Mouse (Mus musculus): ENCODE results near the gene BC004004. TPM values are rescaled to one million over a fixed set of nuclear protein-coding genes. Genes with fewer than 3 reads are reported as not detected.
A peak's percentile ranks its signal among the peaks of the same experiment; 100 is the strongest.

Gene BC004004
- total RNA-seq, 2 experiments from 2014 or later: 112 to 130 TPM

DNA sequence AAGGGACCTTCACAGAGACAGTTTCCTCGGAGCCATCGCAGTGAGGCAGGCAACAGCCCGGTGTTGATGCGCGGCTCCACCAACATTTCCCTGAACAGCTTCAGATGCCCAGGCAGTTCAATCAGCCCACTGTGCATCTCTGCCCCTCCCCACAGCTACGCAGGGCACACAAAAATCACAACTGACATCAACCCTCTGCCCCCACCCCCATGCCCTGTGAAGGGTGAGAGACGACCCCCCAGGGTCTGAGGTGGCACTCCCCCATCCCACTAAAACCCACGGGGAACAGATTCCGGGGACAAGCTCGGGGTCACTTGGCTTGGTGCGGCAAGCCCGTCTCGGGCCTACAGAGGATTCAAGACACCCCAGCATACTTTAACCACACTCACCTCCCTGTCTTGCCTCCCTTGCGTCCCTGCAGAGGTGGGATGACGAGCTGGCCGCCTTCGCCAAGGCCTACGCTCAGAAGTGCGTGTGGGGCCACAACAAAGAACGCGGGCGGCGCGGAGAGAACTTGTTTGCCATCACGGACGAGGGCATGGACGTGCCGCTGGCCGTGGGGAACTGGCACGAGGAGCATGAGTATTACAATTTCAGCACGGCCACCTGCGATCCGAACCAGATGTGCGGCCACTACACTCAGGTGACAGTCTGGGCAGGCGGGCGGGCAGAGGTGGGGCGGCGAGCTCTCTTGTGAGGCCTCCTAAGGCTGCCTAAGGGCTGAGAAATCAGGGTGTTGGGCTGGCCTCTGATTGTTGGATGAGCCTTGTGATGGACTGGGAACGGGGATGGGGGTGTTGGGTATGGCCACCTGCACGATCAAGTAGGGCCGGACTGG lies 53.4 kb downstream of the BC004004 start:
- no peak for DNase-seq

DNA sequence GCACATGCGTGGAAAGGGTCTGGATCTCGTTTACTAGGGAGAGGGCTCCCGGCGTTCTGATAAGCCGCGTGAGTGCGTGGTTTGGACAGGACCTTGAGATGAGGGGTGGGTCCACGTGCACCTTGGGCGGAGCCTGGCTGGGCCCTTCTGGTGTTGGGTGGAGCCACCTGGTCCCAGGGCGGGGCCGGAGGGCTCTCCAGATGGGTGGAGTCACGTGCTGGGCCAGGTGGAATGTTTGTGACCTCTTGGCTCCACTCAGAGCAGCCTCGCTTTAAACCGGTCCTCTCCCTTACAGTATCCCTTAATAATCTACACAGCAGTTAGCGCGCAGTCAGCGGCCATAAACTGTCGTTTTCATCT lies 54.0 kb downstream of the BC004004 start:
- no peak for DNase-seq

DNA sequence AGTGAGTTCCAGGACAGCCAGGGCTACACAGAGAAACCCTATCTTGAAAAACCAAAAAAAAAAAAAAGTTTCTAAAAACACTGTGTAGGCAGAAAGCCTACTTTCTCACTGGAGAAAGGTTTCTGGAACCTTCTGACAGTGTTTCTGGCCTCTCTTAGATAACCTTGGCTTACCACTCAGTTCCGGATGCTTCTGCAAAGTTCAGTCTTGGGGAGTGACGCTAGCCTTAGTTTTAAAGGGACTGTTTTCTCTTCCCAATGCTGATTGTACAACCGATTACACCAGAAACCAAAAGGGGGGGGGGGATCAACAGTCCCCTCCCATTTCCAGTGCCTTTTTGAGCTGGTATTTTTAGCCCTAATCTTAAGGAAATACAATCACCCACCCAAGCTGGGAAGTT lies 55.0 kb downstream of the BC004004 start:
- DNase-seq: no peak

DNA sequence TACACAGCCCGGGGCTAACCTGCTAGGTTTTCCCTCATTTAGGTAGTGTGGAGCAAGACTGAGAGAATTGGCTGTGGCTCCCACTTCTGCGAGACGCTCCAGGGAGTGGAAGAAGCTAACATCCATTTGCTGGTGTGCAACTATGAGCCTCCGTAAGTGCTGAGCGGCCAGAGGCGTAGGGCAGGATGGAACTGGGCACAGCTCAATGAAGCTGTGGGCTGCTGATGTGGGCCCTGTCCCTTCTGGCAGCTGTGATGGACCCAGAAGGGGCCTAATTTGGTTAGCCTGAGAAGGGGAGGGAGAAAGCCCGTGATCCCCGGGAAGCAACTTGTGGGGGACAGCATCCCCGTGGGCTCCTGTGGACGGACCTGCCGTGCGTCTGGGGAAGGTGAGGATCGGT lies 57.2 kb downstream of the BC004004 start:
- no peak for DNase-seq

DNA sequence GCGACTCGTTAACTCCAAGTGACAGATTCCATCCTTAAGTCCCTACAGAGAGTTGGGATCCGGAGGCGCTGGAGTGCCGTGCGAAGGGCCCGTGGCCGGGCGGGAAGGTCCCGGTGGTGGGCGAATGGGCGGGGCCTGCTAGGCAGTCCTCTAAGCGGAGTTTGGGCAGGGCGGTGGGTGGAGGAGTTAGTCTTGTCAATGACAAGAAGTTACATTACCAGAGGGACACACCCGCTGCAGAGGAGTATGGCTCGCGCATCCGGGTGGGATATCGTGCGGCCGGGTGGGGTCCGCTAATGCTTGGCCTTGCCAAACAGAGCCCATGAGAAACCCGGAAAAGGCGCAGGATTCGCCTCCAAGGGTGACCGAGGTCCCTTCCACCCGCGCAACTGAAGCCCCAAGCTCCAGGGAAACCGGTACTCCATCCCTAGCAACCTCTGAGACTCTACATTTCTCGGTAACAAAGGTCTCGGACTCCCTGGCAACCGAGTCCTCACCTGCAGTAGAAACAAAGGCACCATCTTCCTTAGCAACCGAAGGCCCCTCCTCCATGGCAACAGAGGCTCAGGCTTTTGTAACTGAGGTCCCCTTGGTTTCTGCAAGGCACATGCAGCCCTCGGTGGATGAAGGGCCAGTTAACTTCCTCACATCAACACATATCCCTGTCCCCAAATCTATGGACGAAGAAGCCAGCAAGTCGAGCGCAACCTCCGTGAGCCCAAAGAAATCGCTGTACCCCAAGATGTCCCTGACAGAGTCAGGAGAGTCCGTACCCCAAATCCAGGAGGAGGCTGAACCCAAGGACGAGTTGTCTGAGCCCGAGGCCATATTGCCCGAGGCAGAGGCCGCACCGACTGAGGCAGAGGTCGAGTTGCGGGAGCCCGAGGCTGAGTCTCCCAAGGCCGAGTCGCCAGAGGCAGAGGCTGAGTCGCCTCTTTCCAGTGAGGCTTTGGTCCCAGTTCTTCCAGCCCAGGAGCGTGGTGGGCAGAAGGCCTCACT lies 58.2 kb downstream of the BC004004 start:
- DNase-seq: no peak

DNA sequence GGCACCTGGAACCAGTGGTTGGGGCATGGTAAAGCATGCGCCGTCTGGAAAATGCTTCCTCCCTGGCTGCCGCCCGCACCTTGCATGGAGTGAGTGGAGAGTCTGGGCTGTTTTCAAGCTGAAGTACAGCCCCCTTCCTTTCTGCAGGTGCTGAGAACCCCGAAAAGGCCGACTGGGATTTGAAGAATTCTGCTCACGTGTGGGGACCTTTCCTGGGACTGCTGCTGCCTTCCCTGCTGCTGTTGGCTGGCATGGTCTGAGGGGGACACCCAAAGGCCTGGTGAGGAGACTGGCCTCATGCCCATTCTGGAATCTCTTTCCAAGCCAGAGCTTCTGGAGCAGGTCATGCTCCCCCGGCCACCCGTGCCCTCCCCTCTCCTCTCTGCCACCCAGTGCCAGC lies 59.1 kb downstream of the BC004004 start:
- DNase-seq: no peak

DNA sequence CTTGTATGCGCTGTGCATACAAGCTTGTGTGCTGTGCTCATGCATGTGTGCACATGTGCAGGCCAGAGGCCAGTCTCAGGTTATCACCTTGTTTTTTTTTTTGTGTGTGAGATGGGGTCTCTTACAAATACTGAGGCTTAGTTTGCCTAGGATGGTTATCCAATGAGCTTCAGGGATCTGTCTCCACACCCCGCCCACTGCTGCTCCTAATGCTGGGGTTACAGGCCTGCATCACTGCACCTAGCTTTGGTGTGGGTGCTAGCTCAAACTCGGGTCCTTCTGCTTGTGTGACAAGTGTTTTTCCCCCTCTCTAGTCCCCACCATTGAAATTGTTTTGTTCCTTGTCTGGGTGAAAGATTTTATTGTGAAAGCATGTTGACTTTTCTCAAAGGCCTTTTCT lies 61.6 kb downstream of the BC004004 start:
- no peak for DNase-seq

DNA sequence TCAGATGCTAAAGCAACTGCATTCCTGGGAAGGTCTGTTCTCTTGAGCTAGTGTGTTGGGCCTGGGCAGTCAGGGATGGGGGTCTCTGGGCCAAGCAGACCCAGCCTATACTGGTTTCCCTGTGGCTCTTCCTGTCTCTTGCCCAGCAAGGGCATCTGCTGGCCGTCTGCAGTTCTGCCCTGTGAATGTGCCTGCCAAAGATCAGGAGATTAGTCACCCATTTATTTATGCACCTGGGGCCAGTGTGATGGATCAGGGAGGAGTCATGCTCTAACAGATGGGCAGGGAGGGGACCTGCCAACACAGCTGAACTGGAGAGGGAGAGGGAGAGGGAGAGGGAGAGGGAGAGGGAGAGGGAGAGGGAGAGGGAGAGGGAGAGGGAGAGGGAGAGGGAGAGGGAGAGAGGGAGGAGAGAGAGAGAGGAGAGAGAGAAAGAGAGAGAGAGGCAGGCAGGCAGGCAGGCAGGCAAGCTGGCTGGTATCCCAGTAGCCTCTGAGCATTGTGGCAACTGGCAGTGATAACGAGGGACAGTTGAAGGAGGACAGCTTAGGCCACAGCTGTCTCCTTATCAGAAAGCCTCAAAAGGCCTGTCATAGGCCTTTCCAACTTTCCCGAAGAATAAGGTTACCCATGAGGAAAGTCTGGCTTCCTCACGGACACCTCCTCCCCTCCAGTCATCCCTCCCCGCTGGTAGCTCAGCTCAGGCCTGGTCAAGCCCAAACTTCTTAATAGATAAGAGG lies 62.3 kb downstream of the BC004004 start:
- DNase-seq: peak in 1 of 2 experiments; percentile 50

DNA sequence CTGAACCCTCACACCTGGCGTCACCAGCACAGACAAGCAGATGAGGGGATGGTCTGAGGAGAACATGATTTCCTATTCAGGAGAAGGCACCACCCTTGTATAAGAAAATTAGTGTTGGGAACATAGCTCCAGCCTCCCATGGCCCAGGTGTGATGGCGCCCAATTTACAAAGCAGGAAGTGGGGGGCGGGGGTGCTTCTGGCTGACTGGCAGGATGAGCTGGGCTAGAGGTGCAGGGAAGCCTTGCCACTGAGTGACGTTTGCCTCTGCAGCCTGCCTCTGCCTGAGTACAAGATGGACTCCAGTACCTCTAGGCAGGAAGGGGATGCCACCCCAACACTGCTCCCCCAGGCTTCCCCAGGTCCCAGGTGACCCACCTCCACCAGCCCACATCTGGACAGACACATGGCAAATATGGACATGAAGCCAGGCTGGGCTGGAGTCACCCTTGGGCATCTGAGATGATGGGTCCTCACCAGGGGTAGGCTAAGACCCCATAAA lies 63.6 kb downstream of the BC004004 start:
- no peak for DNase-seq

DNA sequence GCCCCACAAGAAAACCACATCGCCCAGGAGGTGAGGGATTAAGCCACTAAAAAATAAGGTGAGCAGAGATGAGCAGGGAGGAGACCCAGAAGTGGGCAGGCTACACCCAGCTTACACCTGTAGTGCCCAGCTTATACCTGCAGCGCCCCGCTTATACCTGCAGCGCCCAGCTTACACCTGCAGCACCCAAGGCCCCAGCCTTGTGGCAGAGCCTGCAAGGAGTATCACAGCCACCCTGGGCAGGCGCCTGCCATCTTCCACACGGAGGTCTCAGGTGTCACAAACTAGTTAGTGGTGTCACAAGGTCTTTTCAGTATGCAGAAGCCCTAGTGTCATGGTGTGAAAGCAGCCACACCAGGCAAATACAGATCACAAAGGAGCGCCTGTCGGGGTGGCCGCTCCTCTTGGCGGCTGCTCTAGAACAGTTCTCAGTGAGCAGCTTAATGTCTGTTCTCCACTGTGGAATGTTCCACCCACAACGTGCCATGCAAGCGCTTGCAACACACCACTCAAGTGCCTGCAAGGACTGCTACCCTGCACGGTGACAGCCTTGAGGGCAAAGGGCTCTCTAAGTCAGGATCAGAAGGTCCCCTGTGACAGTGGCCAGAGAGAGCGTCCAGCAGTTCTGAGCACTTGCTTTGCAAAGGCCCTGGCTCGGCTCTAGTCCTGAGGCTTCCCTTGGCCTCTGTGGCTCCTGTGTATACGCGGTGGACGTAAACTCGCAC lies 67.8 kb downstream of the BC004004 start:
- no peak for DNase-seq

DNA sequence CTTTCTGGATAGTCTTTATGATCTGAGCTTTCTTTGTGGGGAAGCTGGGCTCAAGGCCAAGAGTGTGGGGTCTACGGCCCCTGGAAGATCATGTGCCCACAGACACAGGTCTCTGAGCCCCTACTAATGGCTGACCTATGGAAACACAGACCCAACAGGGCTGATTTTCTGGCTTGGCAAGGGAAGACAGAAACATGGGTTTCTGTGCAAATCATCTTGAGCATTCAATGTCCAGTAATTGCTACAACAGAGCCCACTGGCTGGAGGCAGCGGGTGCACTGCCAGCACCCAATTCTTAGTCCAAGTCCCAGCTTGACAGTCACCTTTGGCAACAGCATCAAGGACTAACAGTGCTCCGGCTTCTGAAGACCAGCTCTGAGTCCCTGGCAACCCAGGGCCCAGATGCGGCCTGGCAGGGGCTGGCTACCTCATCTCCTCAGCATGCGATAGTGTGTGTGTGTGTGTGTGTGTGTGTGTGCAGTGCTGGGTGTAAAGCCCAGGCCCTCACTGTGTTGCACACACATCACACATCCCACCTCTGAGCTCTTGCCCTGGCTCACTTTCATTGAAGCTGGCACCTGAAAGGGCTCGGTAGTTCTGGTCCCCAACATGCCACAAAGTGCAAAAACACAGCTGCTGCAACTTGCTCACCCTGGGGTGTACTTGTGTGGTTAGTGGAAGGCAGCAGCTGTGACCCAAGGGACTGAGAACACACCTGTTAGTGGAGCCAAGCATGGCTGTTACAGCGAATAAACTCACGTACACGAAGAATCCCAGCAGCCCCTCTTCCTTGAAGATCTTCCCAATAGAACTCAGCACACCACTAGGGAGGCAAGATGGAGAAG lies 69.6 kb downstream of the BC004004 start:
- DNase-seq: no peak

DNA sequence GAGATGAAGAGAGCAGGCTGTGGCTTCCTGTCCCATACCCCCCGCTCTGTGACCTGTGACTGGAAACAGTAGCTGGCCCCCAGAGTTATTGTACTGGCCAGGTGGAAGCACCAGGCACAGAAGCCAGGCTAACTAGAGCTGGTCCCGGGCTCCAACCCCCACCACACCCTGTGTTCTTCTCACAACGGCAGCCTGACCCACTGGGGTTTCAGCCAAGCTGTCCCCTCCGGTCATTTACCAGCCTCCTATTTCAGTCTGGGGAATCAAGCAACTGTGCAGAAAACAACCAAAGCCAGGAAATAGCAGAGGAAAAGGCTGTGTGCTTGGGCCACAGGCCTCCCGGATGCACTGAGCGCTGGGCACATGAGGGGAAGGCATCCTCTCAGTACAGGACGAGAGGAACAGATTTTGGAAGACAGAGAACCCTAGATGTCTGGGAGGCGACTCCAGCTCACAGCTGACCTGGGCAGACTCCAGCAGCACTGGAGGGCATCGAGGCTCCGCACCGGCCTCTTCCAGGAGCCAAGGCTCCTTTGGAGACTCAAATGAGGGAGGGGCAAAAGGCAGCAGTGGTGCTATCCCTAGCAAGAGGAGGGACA lies 70.7 kb downstream of the BC004004 start:
- peak; percentile 29 to 56 for DNase-seq

DNA sequence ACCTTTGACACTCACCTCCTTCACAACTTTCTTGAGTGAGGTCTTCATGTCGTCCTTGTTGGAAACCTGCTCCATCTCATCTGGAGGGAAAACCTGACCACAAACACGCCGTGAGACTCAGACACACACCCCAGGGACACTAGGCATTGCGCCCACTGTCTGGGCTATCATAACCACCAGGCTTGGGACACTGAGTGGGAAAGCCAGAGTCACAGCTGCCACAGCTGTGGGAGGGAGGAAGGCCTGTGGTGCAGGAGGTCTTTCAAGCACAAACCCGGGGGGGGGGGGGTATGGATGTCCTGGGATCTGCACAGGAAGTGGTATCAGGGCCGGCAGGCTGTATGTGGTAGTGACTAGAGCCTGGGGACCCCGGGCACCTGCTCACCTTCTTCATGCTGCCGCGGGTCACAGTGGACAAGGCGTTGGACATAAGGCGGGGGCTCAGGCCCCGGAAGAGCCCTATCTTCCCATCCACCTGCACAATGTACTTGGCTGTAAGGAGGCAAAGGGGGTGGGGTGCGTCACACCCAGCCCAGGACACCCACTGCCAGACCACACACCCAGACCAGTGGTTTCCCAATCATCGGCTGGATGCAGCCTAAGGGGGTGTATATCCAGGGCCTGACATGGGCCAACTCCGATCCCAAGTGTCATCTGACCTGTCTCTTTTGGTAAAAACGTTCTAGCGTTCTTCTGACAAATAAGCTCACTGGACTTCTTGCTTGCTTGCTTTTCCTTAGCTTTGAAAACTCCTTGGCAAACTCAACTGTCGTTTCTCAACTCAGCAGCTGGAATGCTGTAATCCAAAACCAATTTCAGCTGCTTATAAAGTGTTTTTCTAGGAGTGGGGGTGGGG lies 72.0 kb downstream of the BC004004 start:
- DNase-seq: no peak

DNA sequence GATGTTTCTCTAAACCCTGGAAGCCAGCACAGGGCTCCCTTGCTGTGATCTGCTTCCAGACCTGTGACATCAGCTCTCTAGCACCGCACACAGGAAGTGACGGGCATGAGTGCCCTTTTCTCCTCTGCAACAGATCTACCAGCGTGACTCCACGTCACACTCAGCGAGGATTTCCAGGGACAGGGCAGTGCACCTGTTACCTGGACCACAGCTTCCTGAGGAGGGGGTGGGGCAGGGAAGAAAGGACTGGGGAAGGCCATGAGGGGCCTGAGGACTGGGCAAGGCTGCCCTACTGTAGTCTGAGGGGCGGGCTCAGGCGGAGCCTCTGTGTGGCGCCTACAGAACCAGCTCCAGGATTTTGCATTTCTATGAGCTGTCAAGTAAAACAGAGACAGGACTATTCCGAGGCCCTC lies 73.0 kb downstream of the BC004004 start:
- DNase-seq: peak; percentile 52 to 56

DNA sequence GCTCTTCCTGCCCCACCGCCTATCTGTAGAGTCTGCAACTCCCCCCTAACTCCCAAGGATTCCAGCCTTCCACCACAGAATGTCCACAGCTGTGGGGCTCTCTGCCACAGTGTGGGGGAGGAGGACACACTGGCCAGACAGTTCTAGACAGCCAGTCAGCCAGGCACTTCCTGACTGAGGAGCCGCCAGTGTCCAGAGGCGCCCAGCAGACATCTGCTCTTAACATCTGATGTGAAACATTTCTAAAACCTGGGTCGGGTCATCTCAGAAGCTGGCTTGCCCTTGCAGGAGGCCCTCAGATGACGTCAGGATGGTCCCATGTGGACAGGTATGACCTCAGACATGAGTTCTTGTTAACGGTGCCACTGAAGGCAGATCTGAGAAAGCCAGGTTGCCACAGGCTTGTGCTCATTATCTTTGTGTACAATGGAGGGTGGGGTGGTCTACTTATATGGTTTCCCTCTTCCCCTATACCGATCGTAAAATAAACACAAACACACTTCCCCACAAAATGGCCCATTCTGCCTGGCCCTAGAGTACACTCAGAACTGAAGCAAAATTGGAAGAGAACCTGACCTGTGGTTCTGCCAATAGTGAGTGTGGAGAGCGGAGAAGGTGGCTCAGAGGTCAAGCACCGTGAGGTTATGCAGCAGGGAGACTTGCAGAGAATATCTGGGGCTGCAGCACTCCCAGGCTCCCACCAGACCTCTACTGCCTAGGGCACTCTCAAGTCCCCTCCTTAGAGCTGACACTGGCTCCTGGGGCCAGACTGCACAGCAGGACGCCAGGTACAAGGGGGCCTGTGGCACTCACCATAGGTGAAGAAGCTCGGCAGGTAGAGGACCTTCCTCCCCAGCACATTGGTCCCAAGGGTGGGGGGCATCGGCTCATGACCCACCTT lies 73.7 kb downstream of the BC004004 start:
- DNase-seq: peak; percentile 37 to 41

DNA sequence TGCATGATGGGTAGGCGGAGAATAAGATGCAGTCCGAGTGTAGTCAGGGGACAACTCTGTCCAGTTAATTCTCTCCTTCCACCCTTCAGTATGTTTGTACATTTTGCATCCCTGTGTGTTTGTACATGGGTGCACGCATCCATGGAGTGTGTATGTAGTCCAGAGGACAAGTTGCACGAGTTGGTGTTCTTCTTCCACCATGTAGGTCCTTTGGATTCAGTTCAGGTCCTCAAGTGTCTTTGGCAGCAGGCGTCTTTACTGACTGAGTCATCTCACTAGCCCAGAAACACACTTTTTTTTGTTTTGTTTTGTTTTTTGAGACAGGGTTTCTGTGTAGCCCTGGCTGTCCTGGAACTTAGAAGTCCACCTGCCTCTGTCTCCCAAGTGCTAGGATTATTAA lies 74.7 kb downstream of the BC004004 start:
- no peak for DNase-seq

DNA sequence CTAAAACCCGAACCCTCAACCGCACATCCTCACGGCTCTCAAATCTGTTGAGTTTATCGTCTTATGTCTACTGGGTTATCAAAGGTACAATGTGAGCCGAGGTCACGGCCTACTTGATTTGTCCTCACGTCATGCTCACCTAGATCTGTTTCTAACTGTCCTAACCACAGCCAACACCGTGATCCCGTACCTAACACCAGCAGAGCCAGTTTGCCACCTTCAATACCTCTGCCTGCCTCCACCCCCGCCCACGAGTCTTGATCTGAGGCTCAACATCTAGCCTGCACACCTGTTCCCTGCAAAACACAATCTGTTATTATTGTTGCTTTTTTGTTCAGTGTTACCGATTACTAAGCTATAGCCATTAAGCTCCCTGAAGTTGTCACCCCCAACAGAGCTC lies 76.7 kb downstream of the BC004004 start:
- DNase-seq: no peak

Measured in adrenal gland, postnatal 36 days (tissue).